Mouse (Mus musculus) forebrain, embryonic 13.5 days (tissue): Measurements from ENCODE around the gene B3galnt1. TPM values are rescaled to one million over a fixed set of nuclear protein-coding genes. Genes with fewer than 3 reads are reported as not detected.

Experiments
- ATAC-seq: fragments of 200-750 bp; cut with Nextera tagmentation; 2 replicates; pipeline ENCODE4 v1.8.0; 2017
- H3K27ac ChIP-seq: fragments of 300-500 bp; sonication (generic); 2 replicates; pipeline ENCODE4 v1.5.1; 2015; ENCODE audit warnings: inconsistent platforms, mild to moderate bottlenecking, moderate library complexity
- H3K27me3 ChIP-seq: fragments of 300-500 bp; sonication (generic); 2 replicates; pipeline ENCODE4 v1.6.1; 2015; ENCODE audit warnings: mild to moderate bottlenecking, inconsistent platforms
- H3K36me3 ChIP-seq: fragments of 300-500 bp; sonication (generic); 2 replicates; pipeline ENCODE4 v1.6.1; 2015; ENCODE audit warnings: mild to moderate bottlenecking, inconsistent platforms; ENCODE audit not compliant: poor library complexity, severe bottlenecking
- H3K4me1 ChIP-seq: fragments of 300-500 bp; sonication (generic); 2 replicates; pipeline ENCODE4 v1.6.1; 2015; ENCODE audit warnings: inconsistent platforms
- H3K4me2 ChIP-seq: fragments of 300-500 bp; sonication (generic); 2 replicates; pipeline ENCODE4 v1.6.1; 2015; ENCODE audit warnings: inconsistent platforms, mild to moderate bottlenecking, moderate library complexity
- H3K4me3 ChIP-seq: fragments of 300-500 bp; sonication (generic); 2 replicates; pipeline ENCODE4 v1.5.1; 2015; ENCODE audit warnings: mild to moderate bottlenecking, inconsistent platforms
- H3K9ac ChIP-seq: fragments of 300-500 bp; sonication (generic); 2 replicates; pipeline ENCODE4 v1.6.1; 2015; ENCODE audit warnings: mild to moderate bottlenecking, inconsistent platforms
- H3K9me3 ChIP-seq: fragments of 300-500 bp; sonication (generic); replicated peaks from 2 replicates; pipeline ENCODE4 v1.6.1; 2016; ENCODE audit warnings: inconsistent platforms
- WGBS: fragments of 180-500 bp; shearing (Covaris S2); methylation state at CpG from one replicate; pipeline ENCODE4 v1.1.7; 2015; 5-methylcytosine and 5-hydroxymethylcytosine counted together
- polyA plus RNA-seq: library from polyadenylated mRNA; unstranded; fragments of >200 nt; fragmentation: Nextera tagmentation; extraction: Ambion mirVana; gene quantifications from 2 replicates; pipeline ENCODE4 v1.2.1, GENCODE M21; 2015

B3galnt1 gene
- polyA plus RNA-seq, 1 experiment from 2014 or later, result 55.6 TPM

GRCm38 (mm10) chr3:69531511-69531910, 67.2 kb downstream of the B3galnt1 start:
- H3K9ac ChIP-seq, result no peak overlapping the region
- no peak overlapping the region for H3K4me2 ChIP-seq
- ATAC-seq, result no peak
- peaks cover 23% of the 10 kb centered on the region for H3K4me1 ChIP-seq
- WGBS, result 50% methylated on average over 9 of the region's 9 CpGs
- no peak overlapping the region for H3K4me3 ChIP-seq
- H3K9me3 ChIP-seq, result no peaks in the 10 kb centered on the region
- no peaks in the 10 kb centered on the region for H3K36me3 ChIP-seq
- H3K27me3 ChIP-seq, result no peaks in the 10 kb centered on the region
- H3K27ac ChIP-seq, result no peak overlapping the region

GRCm38 (mm10) chr3:69529576-69529975, 69.2 kb downstream of the B3galnt1 start:
- Histone ChIP-seq H3K4me1 (peaks cover 14% of the 10 kb centered on the region), H3K36me3 (no peaks in the 10 kb centered on the region), H3K9me3 (no peaks in the 10 kb centered on the region), H3K27me3 (no peaks in the 10 kb centered on the region), H3K9ac (no peak overlapping the region), H3K4me2 (no peak overlapping the region), H3K27ac (no peak overlapping the region), H3K4me3 (no peak overlapping the region)
- WGBS, result 87% methylated on average over 7 of the region's 7 CpGs
- no peak for ATAC-seq

GRCm38 (mm10) chr3:69527384-69527783, 71.4 kb downstream of the B3galnt1 start:
- Histone ChIP-seq H3K9me3 (no peaks in the 10 kb centered on the region), H3K27ac (no peak overlapping the region), H3K4me2 (no peak overlapping the region), H3K9ac (no peak overlapping the region), H3K27me3 (no peaks in the 10 kb centered on the region), H3K4me3 (no peak overlapping the region), H3K36me3 (no peaks in the 10 kb centered on the region), H3K4me1 (peaks cover 18% of the 10 kb centered on the region)
- 95% methylated on average over 1 of the region's 1 CpGs for WGBS
- ATAC-seq, result no peak

- Histone ChIP-seq H3K4me1 (peaks cover 16% of the 10 kb centered on the region), H3K27me3 (no peaks in the 10 kb centered on the region), H3K9me3 (no peaks in the 10 kb centered on the region), H3K9ac (no peak overlapping the region), H3K4me2 (no peak overlapping the region), H3K4me3 (no peak overlapping the region), H3K36me3 (no peaks in the 10 kb centered on the region), H3K27ac (no peak overlapping the region)
- ATAC-seq, result no peak
- WGBS, result 68% methylated on average over 8 of the region's 8 CpGs
Observed at GRCm38 (mm10) chr3:69525072-69525529, 73.7 kb downstream of the B3galnt1 start.

- no peak for ATAC-seq
- 88% methylated on average over 8 of the region's 8 CpGs for WGBS
Observed at GRCm38 (mm10) chr3:69524356-69525071, 74.2 kb downstream of the B3galnt1 start.

More at GRCm38 (mm10) chr3:69524356-69525071, 74.2 kb downstream of the B3galnt1 start:
- Histone ChIP-seq H3K9ac (no peak overlapping the region), H3K36me3 (no peaks in the 10 kb centered on the region), H3K4me2 (no peak overlapping the region), H3K27me3 (no peaks in the 10 kb centered on the region), H3K9me3 (no peaks in the 10 kb centered on the region), H3K27ac (0 out of 2 replicates have a peak overlapping the region, but pooled peaks have one; percentile 25), H3K4me3 (no peak overlapping the region), H3K4me1 (peaks cover 22% of the 10 kb centered on the region)

Other genes starting within 250 kb of the B3galnt1 start
- 113 and 126 TPM in 2 replicates for gene Nmd3, start 123.0 kb upstream of the B3galnt1 start, polyA plus RNA-seq